Mouse (Mus musculus) urinary bladder, postnatal 14 days (tissue): ENCODE data around the gene Rsu1.
A peak's percentile ranks its signal among the peaks of the same experiment; 100 is the strongest.

ENCODE experiments used
- DNase-seq: peaks from one replicate; pipeline ENCODE4 v3.0.0; 2021; ENCODE audit warnings: low spot score

Rsu1 gene

GRCm38 (mm10) chr2:13271165-13271957 lies at the start of gene Rsu1:
Gene Rsu1 (minus strand): TSS chr2:13271415.
- DNase-seq: peak; percentile 96

- DNase-seq: no peak
Observed at GRCm38 (mm10) chr2:13303376-13303775, 32.2 kb upstream of the Rsu1 start.

GRCm38 (mm10) chr2:13299031-13299430 lies 27.8 kb upstream of the Rsu1 start:
- no peak for DNase-seq

GRCm38 (mm10) chr2:13297733-13298132 lies 26.5 kb upstream of the Rsu1 start:
- no peak for DNase-seq

- no peak for DNase-seq
Observed at GRCm38 (mm10) chr2:13290661-13291060, 19.4 kb upstream of the Rsu1 start.

GRCm38 (mm10) chr2:13290070-13290469 lies 18.9 kb upstream of the Rsu1 start:
- no peak for DNase-seq

- no peak for DNase-seq
Observed at GRCm38 (mm10) chr2:13278114-13278862, 7.1 kb upstream of the Rsu1 start.

- no peak for DNase-seq
Observed at GRCm38 (mm10) chr2:13275874-13276273, 4.7 kb upstream of the Rsu1 start.

GRCm38 (mm10) chr2:13270736-13271135 lies 479 bp downstream of the Rsu1 start:
- no peak for DNase-seq

GRCm38 (mm10) chr2:13268681-13269293 lies 2.4 kb downstream of the Rsu1 start:
- DNase-seq: no peak

- no peak for DNase-seq
Observed at GRCm38 (mm10) chr2:13264875-13265274, 6.3 kb downstream of the Rsu1 start.

- no peak for DNase-seq
Observed at GRCm38 (mm10) chr2:13263150-13263549, 8.1 kb downstream of the Rsu1 start.

- no peak for DNase-seq
Observed at GRCm38 (mm10) chr2:13258606-13259005, 12.6 kb downstream of the Rsu1 start.

GRCm38 (mm10) chr2:13240711-13241110 lies 30.5 kb downstream of the Rsu1 start:
- DNase-seq: no peak

- peak; percentile 37 for DNase-seq
Observed at GRCm38 (mm10) chr2:13237140-13237901, 33.9 kb downstream of the Rsu1 start.

- no peak for DNase-seq
Observed at GRCm38 (mm10) chr2:13235696-13236095, 35.5 kb downstream of the Rsu1 start.

- DNase-seq: no peak
Observed at GRCm38 (mm10) chr2:13234796-13235195, 36.4 kb downstream of the Rsu1 start.

GRCm38 (mm10) chr2:13233902-13234301 lies 37.3 kb downstream of the Rsu1 start:
- DNase-seq: no peak

- DNase-seq: no peak
Observed at GRCm38 (mm10) chr2:13233254-13233835, 37.9 kb downstream of the Rsu1 start.

GRCm38 (mm10) chr2:13232305-13232704 lies 38.9 kb downstream of the Rsu1 start:
- no peak for DNase-seq

- DNase-seq: no peak
Observed at GRCm38 (mm10) chr2:13229686-13230085, 41.5 kb downstream of the Rsu1 start.

GRCm38 (mm10) chr2:13226031-13226430 lies 45.2 kb downstream of the Rsu1 start:
- DNase-seq: no peak
